Mouse (Mus musculus): Measurements from ENCODE around the gene Adamtsl1.

DNA sequence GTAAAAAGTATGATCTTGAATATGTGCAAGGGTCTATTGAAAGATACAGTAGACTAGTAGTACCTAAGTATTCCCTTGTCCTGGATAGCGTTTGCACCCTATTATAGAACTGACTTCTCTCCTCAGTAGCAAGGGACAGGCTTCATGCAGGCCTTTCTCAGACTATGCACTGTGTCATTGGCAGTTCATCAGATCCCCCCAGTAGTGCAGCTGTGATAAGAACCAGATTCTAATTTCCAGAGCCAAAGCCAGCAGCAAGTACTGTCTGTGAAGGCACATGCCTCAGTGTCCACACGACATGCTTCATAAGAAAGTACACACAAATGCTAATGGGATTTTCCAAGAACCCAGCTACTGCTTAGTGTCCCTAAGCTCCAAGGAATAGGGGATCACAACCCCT, 563.4 kb downstream of the Adamtsl1 start:
- TF ChIP-seq CTCF (IDR thresholded peaks at IDR 0.05; ENCODE audit: extremely low read depth, insufficient read depth, insufficient read length, insufficient replicate concordance), result no peak
- no peak for TF ChIP-seq POLR2A (IDR thresholded peaks at IDR 0.05; ENCODE audit: low read depth, low read length)

Data from spleen, adult 2 months (tissue).